In the genomic region with DNA sequence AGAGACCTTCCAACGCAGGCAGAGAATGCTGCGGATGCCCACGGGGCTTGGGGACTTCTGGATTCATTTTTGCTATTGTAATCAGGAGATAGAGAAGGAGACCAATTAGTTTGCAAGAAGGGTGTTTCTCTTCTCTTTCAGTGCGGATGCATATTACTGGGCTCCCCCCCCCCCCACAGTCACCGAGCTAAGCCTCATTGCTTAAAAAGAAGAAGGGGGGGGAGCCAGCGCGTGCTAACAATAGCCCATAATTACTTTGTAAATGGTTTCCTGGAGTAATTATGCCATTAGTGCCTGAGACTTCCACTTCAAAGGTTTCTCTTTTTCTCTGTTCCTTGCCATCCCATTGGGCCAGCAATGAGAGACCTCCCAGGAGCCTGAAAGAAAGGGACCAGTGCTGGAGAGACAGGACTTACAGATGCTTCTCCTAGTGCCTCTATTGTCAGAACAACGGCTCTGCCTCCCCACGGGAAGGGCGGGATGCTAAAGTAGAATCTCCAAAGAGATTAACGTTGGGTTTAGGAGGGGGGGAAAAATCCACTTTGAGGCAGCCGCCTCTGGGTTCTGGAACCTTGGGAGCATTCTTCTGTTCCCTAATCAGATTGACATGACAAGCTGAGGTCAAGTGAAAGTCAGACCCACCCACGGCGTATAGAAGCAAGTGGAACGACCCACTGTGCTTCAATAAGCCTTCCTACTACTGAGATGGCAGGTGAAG, we compare ENCODE assay signal across 14 mouse cellular contexts.
DNase-seq lines count a peak whose midpoint lies in the region; ATAC-seq lines count a peak whose summit lies in the region.
"Had no signal": no experiment of that assay in that cellular context is flagged by ENCODE, and none has a peak within 500 bp of the region (broad histone marks: within the 10 kb centered on the region; RNA-seq: fewer than 3 reads in every experiment).

No protein-coding gene starts in this region.

- H3K27me3 ChIP-seq in embryonic facial prominence, embryonic 12.5 days = 0 out of 2 replicates have a peak, but pooled peaks cover 13% of the 10 kb centered on the region
- peaks cover 10% of the 10 kb centered on the region for H3K27me3 ChIP-seq in hindbrain, embryonic 11.5 days (ENCODE audit: control insufficient read depth, insufficient read depth, low read length)
- peaks cover 14% of the 10 kb centered on the region for H3K27me3 ChIP-seq in midbrain, embryonic 15.5 days (replicated peaks)

- no peak overlapping the region for H3K27ac ChIP-seq in embryonic facial prominence, embryonic 12.5 days
- no peak overlapping the region for H3K27ac ChIP-seq in hindbrain, embryonic 11.5 days (ENCODE audit: low read depth, low read length)
- H3K27ac ChIP-seq in midbrain, embryonic 15.5 days = peak overlapping the region; percentile 21; the same call in 1 of the 2 replicates
- H3K27ac ChIP-seq: heart, embryonic 10.5 days; liver, embryonic 15.5 days had no signal

- no peak overlapping the region for H3K4me3 ChIP-seq in embryonic facial prominence, embryonic 12.5 days
- no peak overlapping the region for H3K4me3 ChIP-seq in hindbrain, embryonic 11.5 days (ENCODE audit: low read depth, low read length)
- no peak overlapping the region for H3K4me3 ChIP-seq in midbrain, embryonic 15.5 days
- H3K4me3 ChIP-seq: heart, embryonic 10.5 days; liver, embryonic 15.5 days had no signal

- peak overlapping the region; percentile 12 for H3K4me2 ChIP-seq in embryonic facial prominence, embryonic 12.5 days (replicated peaks)
- peak overlapping the region; percentile 14; the same call in 1 of the 2 replicates for H3K4me2 ChIP-seq in hindbrain, embryonic 11.5 days (replicated peaks; ENCODE audit: low read depth, low read length)
- H3K4me2 ChIP-seq in midbrain, embryonic 15.5 days = peak overlapping the region; percentile 17
- H3K4me2 ChIP-seq: liver, embryonic 15.5 days had no signal

- peak; percentile 26 for DNase-seq in WW6 (ENCODE audit: low read depth, low spot score)
- DNase-seq in hindbrain, embryonic 11.5 days (ENCODE audit: low spot score) = peak; percentile 42
- DNase-seq in cerebellum, adult 18-20 months = no peak
- DNase-seq in layer of hippocampus, postnatal 25 days (ENCODE audit: extremely low spot score in 1 of 2, low spot score in 1 of 2) = no peak
- DNase-seq in testis, postnatal 14 days (ENCODE audit: low spot score) = no peak
- DNase-seq in urinary bladder, adult 2 months (ENCODE audit: low spot score) = no peak
- DNase-seq: cerebellum, postnatal 36 days; kidney, postnatal 36 days; thymus, postnatal 36 days had no signal

- 5% methylated on average over 15 of the region's 15 CpGs for WGBS in embryonic facial prominence, embryonic 12.5 days
- 5% methylated on average over 14 of the region's 15 CpGs for WGBS in hindbrain, embryonic 11.5 days
- 2% methylated on average over 15 of the region's 15 CpGs for WGBS in midbrain, embryonic 15.5 days

- no peaks in the 10 kb centered on the region for H3K9me3 ChIP-seq in embryonic facial prominence, embryonic 12.5 days
- no peaks in the 10 kb centered on the region for H3K9me3 ChIP-seq in hindbrain, embryonic 11.5 days (ENCODE audit: control insufficient read depth, low read length)
- H3K9me3 ChIP-seq in midbrain, embryonic 15.5 days = no peaks in the 10 kb centered on the region
- H3K9me3 ChIP-seq: heart, embryonic 10.5 days; liver, embryonic 15.5 days had no signal

- H3K9ac ChIP-seq in embryonic facial prominence, embryonic 12.5 days = no peak overlapping the region
- H3K9ac ChIP-seq in hindbrain, embryonic 11.5 days (ENCODE audit: low read depth, low read length) = no peak overlapping the region
- H3K9ac ChIP-seq in midbrain, embryonic 15.5 days = no peak overlapping the region
- H3K9ac ChIP-seq: liver, embryonic 15.5 days had no signal

- no peak for ATAC-seq in embryonic facial prominence, embryonic 12.5 days (ENCODE audit: insufficient number of reproducible peaks, insufficient read depth, low FRiP score, low TSS enrichment)
- peak; percentile 51; the same call in 1 of the 2 replicates for ATAC-seq in hindbrain, embryonic 11.5 days (ENCODE audit: low FRiP score)
- ATAC-seq in midbrain, embryonic 15.5 days (replicated peaks) = peak; percentile 45; the same call in 1 of the 2 replicates
- ATAC-seq: CD4-positive, CD25-positive, alpha-beta regulatory T cell, adult 4 months had no signal

- H3K4me1 ChIP-seq in embryonic facial prominence, embryonic 12.5 days = peaks cover 14% of the 10 kb centered on the region; the same call in 1 of the 2 replicates
- peaks cover 11% of the 10 kb centered on the region; the same call in 1 of the 2 replicates for H3K4me1 ChIP-seq in hindbrain, embryonic 11.5 days (replicated peaks; ENCODE audit: control insufficient read depth, insufficient read depth, low read length)
- H3K4me1 ChIP-seq in midbrain, embryonic 15.5 days = peaks cover 17% of the 10 kb centered on the region
- H3K4me1 ChIP-seq: liver, embryonic 15.5 days had no signal

- no peaks in the 10 kb centered on the region for H3K36me3 ChIP-seq in embryonic facial prominence, embryonic 12.5 days
- H3K36me3 ChIP-seq in hindbrain, embryonic 11.5 days (ENCODE audit: control insufficient read depth, insufficient read depth, low read length) = no peaks in the 10 kb centered on the region
- no peaks in the 10 kb centered on the region for H3K36me3 ChIP-seq in midbrain, embryonic 15.5 days (replicated peaks)
- H3K36me3 ChIP-seq: heart, embryonic 10.5 days; liver, embryonic 15.5 days had no signal

Comparison
In these comparisons a context has a peak if more than half of its experiments do, and no peak if none do; other contexts are left out.
1. DNase-seq: peak in WW6 (single experiment) and hindbrain, embryonic 11.5 days (single experiment); none in cerebellum, adult 18-20 months (0 of 2), layer of hippocampus, postnatal 25 days (0 of 2), testis, postnatal 14 days (single experiment) and urinary bladder, adult 2 months (single experiment).
2. Peak in every context shown above with its lines, with median percentiles within 50 percentile points of each other: H3K4me2 ChIP-seq.